Mouse (Mus musculus) liver, postnatal 0 days (tissue): ENCODE results near the gene Sh2d1b1.

ENCODE experiments used
- CTCF ChIP-seq: sonication (generic); IDR thresholded peaks from 2 replicates; pipeline ENCODE4 v1.5.1; 2016; ENCODE audit warnings: antibody characterized with exemption, low read depth
- EP300 ChIP-seq: IDR thresholded peaks from 2 replicates; pipeline ENCODE4 v1.6.1; 2016; ENCODE audit warnings: antibody characterized with exemption, low read depth, mild to moderate bottlenecking

DNA sequence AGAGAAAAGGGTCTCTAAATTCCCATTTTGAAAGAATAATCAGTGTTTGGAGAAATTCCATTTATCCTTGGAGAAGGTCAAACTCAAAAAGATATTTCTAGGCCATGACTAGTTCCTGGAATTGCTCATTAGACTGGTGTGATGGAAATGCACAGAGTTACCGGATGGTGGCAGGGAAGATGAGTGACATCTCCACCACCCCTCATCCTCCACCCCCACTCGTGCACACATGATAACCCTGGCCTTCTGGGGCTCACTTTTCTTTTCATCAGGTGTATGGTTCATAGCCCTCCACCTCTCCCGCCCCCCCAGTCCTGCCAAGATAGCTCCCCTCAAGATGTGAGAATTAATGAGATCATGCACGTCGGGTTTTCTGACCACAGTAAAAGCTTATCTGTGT, 16.1 kb downstream of the Sh2d1b1 start:
- TF ChIP-seq CTCF: no peak
- TF ChIP-seq EP300: no peak
